Mouse (Mus musculus) regulatory T cell (primary cell): Measurements from ENCODE around the gene Jade1.

ENCODE experiments used
- in situ Hi-C: fragments of 300-600 bp; cut with MboI, MseI; formaldehyde crosslinking; loops from one replicate; pipeline ENCODE4 v1.15.1; 2025; ENCODE audit warnings: high pct_unique_total_duplicates

Jade1 gene

DNA sequence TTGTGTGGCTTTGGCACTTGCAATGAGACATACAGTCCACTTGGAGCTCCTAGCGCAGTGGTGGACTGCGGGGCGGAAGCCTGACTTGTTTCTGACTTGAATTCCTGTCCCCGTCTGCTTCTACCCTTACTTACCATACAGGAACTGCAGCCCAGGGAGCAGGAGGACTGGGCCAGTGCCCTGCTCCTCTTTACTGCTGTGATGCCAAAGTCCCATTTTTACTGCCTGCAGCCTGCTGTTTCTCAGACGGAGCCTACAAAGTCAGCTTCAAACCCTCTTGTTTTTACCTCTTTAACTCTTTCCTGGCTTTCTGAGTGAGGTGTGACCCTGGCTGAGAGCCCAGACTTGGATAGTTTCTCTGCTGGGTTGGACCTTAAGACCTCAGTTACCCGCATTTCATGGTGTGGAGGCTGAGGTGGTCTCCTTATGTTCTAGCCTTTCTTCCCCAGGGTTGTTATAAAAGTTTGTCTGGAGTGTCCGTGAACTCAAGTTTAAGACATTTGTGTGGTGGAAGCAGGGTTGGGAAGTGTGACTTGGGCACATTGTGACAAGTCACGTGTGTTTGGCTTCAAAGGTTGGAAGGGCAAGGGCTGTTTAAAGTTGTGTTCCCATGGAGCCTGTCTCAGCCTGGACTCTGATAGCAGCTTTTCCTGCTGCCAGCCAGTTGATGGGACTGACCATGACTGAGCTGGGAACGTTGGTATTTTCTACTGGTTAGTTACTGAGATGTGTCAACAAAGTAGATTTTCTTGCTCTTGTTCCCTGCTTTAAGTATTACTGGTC, 38.8 kb downstream of the Jade1 start:
- in situ Hi-C loops, result no loop called here

GRCm38 (mm10) chr3:41595010-41595409, 39.5 kb downstream of the Jade1 start:
- in situ Hi-C loops, result no loop called here

DNA sequence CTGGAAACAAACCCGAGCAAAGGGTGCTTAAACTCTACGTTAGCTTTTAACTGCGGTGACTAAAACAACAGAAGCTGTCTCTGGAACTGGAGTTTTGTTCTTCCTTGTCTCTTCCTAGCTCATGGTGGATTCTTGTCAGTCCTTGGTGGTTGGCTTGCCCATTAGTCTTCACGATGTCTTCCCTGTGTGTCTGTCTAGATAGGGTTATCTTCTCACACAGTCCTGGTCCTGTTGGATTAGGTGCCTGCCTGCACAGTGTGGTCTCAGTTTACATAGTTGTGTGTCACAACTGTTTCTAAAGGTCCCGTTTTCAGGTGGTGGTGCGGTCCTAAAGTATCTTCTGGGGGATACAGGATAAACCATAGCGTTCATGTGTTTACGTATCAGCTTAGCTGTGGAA, 41.5 kb downstream of the Jade1 start:
- in situ Hi-C loops, result no loop called here

- in situ Hi-C loops, result no loop called here
These were observed 42.9 kb downstream of the Jade1 start for GRCm38 (mm10) chr3:41598412-41598811.

DNA sequence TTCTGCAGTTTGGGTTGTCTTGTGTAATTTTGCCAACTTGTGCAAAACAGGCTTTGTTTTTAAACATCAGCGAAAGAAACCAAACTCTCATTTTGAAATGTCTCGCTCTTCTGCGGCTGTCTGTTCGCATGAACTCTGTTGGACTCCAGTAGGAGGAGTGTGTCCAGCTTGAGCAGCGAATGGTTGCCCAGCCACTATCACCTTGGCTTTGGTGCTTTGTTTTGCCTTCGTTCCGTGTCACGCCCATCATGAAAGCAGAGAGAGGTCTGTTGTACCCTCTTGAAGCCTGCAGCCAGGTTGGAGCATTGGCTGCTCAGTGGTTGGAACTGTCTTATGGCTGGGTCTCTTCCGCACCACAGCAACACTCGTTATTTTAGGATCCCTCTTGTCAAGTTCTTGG, 43.7 kb downstream of the Jade1 start:
- in situ Hi-C loops, result no loop called here

- in situ Hi-C loops, result loop anchor here (10.0 kb wide), 1 partner anchor 415 kb away; no protein-coding TSS in a partner anchor
These were observed 44.5 kb downstream of the Jade1 start for GRCm38 (mm10) chr3:41599806-41600589.

DNA sequence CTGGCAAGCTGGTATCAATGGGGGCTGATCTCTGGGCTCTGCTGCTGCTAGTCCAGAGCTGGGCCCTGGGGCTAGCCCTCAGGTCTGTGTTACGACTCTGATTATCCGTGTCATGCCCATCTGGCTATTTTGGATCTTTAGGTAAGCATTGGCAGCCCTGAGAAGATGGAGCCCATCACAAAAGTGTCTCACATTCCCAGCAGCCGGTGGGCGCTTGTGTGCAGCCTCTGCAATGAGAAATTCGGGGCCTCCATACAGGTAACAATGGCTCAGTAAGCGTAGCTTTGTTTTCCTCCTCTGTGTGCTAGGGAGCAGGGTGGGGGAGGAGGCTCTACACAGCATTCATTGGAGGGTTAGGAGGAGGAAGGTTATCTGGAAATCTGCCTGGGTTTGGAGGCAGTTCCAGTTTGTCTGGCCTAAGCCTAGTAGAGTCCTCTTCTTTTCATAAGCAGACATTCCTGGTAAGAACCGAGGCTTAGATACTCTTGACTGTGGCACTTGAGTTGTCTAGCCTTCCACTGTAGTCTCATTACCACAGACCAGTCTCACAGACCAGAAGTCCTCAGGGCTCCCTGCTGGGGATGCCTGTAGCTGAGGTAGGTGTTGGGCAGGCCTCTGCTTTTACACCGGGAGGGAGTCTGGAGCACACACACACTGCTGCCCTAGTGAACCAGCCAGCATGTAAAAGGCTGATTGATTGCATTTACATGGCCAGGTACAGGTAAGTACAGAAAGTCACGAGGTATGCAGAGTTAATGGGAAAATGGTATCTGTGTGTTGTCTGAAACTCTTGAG, 45.9 kb downstream of the Jade1 start:
- in situ Hi-C loops, result loop anchor here (10.0 kb wide), 1 partner anchor 417 kb away; no protein-coding TSS in a partner anchor

DNA sequence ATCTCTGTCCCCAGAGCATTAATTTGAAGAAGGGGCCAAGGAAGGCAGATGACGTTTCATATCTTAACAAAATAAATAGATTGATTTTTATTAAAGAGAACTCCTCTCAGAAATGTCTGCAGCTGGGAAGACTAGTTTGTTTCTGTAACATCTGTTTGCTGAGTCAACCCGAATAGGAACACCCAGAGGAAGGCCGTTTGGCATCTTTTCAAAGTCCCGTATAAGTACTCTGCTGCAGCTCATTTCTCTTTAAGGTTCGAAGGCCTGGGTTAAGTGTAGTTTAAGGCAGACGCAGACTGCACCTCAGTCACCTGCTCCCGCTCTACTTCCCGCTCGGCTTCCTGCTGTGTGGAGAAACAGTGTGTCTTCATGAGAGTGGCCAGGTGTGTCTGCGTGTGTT, 47.4 kb downstream of the Jade1 start:
- in situ Hi-C loops, result loop anchor here (10.0 kb wide), 1 partner anchor 418 kb away; no protein-coding TSS in a partner anchor

- in situ Hi-C loops, result loop anchor here (10.0 kb wide), 1 partner anchor 419 kb away; no protein-coding TSS in a partner anchor
These were observed 48.0 kb downstream of the Jade1 start for GRCm38 (mm10) chr3:41603470-41604019.

DNA sequence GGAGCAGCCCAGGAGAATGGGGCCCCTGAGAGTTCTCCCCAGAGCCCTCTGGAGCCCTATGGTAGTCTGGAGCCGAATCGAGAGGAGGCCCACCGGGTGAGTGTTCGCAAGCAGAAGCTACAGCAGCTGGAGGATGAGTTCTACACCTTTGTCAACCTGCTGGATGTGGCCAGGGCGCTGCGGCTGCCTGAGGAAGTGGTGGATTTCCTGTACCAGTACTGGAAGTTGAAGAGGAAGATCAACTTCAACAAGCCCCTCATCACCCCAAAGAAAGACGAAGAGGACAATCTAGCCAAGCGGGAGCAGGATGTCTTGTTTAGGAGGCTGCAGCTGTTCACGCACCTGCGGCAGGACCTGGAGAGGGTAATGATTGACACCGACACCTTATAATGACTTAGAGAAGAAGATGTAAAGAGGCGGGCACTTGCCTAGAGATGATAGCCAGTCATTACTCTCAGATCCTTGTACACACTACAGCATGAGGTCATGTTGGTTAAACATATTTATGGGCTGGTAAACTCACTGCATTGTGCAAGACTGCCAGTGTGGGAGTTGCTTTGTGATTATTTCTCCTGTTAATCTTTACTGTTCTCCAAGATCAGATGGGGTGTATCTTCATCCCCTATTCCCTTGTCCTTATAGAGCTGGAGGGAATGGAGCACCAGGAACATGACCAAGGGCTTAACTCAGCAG, 49.2 kb downstream of the Jade1 start:
- in situ Hi-C loops, result loop anchor here (10.0 kb wide), 1 partner anchor 420 kb away; no protein-coding TSS in a partner anchor

- in situ Hi-C loops, result loop anchor here (10.0 kb wide), 1 partner anchor 421 kb away; no protein-coding TSS in a partner anchor
These were observed 50.2 kb downstream of the Jade1 start for GRCm38 (mm10) chr3:41605601-41606329.

- in situ Hi-C loops, result loop anchor here (10.0 kb wide), 1 partner anchor 421 kb away; no protein-coding TSS in a partner anchor
These were observed 50.8 kb downstream of the Jade1 start for GRCm38 (mm10) chr3:41606330-41606664.

DNA sequence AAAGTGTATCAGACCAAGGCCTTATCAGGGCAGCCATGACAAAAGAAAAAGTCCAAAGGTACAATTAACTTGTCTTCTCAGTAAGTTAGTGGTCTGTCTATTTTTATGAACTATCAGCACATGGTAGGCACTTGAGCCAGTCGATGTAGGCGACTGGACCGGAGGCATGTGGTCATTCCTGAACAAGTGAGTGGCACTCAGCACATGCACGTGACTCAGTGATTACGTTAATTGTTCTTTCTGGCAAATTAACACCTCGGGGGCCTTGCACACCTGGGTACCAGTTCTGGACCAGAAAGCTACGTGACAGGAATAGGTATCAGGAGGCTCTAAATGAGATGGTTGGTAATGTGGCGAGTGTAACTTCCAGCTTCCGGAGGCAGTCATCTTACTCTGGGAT, 51.5 kb downstream of the Jade1 start:
- in situ Hi-C loops, result loop anchor here (10.0 kb wide), 1 partner anchor 422 kb away; no protein-coding TSS in a partner anchor

- in situ Hi-C loops, result loop anchor here (10.0 kb wide), 1 partner anchor 423 kb away; no protein-coding TSS in a partner anchor
These were observed 51.9 kb downstream of the Jade1 start for GRCm38 (mm10) chr3:41607467-41607866.

- in situ Hi-C loops, result loop anchor here (10.0 kb wide), 1 partner anchor 424 kb away; no protein-coding TSS in a partner anchor
These were observed 53.5 kb downstream of the Jade1 start for GRCm38 (mm10) chr3:41609071-41609470.

- in situ Hi-C loops, result no loop called here
These were observed 56.7 kb downstream of the Jade1 start for GRCm38 (mm10) chr3:41612211-41612610.

DNA sequence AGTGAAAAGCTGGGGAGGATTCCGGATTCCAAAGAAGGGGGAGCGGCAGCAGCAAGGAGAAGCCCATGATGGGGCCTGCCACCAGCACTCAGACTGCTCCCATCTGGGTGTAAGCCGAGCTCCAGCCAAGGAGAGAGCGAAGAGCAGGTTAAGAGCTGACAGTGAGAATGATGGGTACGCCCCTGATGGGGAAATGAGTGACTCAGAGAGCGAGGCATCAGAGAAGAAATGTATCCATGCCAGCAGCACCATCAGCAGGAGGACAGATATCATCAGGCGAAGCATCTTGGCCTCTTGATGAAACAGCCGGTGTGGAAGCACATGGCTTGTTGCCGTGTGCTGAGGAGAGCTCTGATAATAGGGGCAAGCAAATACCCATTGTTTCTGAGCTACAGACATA, 58.2 kb downstream of the Jade1 start:
- in situ Hi-C loops, result no loop called here

GRCm38 (mm10) chr3:41614230-41614985, 58.9 kb downstream of the Jade1 start:
- in situ Hi-C loops, result no loop called here

GRCm38 (mm10) chr3:41618036-41618435, 62.5 kb downstream of the Jade1 start:
- in situ Hi-C loops, result no loop called here
